Mouse (Mus musculus): ENCODE data around the gene Cdk19.
"Not testable (repeated sequence)": the region's sequence is repeated elsewhere in the genome, so short reads cannot be mapped to it uniquely, and the experiment has no call there.

The Cdk19 gene

DNA sequence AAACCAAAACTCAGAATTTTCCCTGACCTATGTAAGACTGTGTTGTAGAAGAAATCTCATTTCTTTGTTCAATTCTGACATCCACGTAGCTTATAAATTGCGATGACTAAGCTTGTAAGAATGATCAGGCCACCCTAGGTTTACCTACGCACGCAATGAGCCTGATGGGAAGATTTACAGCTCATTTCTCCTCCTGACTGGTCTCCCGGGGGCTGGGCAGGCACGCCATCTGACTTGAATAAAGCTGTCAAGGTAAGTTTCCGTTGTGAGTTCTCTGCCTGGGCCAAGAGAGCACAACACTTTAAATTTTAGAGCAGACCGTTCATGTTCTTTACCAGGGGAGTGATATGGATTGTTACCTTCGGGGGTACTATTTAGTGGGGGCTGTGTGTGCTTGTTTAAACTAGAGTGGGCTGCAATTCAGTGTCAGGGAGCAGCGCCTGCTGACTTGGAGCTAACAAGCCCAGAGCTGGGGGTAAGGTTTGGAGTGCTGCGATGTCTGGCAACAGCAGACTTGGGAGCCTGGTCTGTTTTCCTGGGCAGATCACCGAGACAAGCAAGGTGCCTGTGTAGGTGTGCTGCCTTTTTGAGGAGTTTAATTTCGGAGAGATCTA lies at the start of gene Cdk19:
TSS of gene Cdk19 (plus strand) at position 214 of the 614 bp plus-strand sequence.
- no peak for DNase-seq (ENCODE audit: low read depth, low spot score)

DNA sequence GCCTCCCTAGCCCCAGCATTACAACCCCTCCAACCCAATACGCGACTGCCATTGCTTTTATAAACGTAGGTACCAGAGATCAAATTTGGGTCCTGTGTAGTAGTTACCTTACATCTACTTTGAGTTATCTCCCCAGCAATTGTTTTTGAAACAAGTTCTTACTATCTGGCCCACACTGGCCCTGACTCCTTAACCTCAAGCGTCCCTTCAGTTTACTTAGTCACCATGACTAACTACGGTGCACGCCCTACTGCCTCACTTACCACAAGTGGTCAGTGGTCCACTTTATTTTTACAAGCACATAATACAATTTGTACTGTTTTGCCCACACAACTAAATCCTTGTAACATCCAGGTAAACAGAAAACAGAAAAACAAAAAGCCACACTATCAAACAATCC lies 46.7 kb upstream of the Cdk19 start:
- DNase-seq (ENCODE audit: low read depth, low spot score), result no peak

DNA sequence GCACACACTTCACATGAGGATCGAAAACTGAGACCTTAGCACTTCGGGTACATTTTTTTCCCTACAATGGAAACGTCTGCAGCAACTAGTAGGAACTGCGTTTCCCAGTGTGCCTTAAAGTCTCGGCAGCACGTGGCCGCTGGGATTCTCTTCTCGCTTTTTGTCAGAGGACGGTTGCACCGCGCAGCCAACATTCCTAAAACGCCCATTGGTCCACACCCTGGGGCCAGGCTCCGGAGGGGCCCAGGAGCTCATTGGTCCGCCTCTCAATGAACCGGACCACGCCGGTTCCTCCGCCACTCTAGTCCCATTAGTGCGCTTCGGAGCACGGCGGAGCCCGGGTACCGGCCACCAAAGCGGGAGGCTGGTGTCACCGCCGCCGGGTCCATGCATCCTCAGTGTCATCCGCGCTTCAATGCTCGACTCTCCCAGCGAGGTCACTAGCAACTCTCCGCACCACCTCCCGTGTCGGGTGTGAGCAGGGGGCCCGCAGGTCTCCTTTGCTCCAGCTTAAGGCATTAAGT lies 38.7 kb upstream of the Cdk19 start:
- DNase-seq (ENCODE audit: low read depth, low spot score), result no peak

DNA sequence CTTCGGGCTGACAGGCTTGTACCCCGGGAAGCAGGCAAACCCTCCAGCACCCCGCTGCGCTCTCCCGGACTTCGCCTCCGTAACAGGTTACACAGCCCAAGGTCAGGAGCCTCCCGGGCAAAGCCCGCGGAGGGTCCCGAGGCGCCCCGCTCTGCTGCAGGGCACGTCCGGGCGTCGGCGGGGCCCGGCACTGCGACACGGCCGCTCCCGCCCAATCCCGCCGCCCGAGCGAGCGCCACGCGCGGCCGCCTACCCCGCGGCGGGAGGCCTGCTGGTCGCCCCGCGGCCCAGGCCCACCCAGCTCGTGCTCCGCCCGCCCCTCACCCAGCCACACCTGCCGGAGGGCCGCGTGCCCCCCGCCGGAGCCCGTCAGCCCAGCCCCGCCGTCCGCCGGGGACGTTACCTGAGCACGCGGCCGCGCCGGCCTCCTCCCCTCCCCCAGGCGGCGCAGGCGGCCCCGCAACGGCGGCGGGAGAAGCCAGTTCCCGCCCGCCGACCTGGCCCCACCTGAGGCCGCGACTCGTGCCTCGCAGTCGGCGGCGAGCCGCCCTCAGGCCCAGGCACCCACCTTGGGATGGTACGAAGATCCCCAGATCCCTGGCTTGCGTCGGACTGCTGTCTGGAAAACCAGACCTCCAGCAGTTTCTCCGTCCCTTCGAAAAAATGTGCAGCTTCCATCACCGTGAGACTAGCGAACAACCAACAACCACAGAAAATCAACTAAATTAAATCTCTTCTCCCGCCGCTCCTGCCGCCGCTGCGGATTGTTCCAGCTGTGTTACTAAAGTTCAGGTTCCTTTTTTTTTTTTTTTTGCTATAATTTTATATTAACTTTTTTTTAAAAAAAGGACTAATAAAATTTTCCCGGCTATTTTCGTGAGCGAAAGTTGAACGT lies 37.9 kb upstream of the Cdk19 start:
- not testable (repeated sequence) for DNase-seq (ENCODE audit: low read depth, low spot score)

DNA sequence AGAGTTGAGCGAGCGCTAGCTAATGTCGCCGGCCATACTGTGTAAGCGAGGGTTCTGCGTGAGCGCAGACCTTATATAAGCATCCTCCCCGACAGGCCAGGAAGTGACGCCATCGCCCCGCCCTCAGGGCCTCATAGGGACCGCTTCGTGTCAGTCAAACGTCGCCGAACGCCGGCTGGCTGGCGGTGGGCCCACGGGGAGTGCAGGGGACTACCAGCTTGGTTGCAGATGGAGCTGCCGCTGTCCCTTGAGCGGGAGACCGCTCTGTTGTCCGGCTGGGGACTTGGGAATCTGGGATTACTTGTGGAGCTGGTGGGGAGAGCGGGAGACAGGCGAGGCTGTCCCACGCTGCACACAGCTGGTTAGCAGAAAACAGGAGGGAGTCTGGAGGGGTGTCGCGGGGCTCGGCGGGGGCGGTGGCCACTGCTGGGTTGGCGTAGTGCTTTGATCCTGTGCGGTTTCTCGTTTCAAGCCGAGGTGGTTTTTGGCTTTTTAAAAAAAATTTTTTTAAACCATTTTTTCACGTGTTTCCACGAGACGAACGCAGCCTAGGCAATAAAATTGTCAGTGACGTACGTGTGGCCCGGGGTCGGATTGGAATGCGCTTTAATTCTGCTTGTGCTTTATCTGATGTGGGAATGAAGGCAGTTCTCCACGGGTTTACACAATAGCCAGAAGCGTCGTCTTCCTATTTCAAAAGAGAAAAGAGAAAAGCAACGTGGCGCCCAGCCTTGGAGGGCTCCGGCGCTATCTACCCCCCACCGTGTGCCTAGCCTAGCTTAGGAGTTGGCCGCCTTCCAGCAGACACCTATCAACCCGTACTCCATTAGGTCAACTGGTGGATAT lies 37.0 kb upstream of the Cdk19 start, which contains the start of gene Amd1:
TSS of gene Amd1 (minus strand) at position 47 of the 846 bp plus-strand sequence.
- peak; percentile 99 for DNase-seq (ENCODE audit: low read depth, low spot score)

DNA sequence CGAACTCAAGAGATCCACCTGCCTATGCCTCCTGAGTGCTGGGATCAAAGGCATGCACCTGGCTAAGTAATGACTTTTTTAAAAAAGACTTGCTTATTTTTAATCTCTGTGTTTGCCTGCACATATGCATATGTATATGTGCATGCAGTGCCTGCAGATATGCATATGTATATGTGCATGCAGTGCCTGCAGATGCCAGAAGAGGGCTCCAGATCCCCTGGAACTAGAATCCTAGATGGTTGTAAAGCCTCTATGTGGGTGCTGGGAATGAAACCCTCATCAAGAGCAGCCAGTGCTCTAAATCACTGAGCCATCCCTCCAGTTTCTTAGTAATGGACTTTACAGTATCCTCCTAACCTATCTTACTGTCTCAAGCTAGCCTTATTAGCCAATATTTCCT lies 33.4 kb upstream of the Cdk19 start:
- no peak for DNase-seq (ENCODE audit: low read depth, low spot score)

DNA sequence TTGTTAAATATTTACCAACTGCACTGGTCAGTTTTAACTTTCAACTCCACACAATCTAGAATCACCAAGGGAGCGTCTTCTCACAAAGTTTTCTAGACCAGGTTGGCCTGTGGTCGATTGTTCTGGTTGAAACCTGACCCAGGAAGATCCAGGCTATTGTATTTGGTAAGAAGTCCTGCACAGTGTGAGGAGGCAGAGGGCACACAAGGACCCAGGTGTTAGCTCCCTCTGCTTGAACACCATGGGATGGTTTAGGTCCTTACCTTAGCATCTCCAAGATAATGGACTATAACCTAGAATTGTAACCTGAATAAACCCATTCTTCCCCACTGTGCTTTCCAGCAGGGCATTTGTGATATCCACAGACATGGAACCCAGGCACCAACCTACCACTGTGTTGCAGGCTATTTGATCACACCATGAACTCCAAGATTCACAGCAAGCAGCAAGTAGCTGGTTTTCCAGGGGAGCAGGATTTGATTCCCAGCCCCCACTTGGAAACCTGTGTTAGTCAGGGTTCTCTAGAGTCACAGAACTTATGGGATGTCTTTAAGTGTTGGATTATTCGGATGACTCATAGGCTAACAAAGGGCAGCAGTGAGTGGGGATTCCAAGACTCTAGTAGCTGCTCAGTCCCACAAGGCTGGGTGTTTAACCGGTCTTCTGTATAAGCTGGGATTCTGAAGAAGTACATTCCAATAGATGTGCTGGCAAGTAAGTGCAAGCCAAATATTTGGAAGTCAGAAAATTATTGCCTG lies 31.4 kb upstream of the Cdk19 start:
- no peak for DNase-seq (ENCODE audit: low read depth, low spot score)

DNA sequence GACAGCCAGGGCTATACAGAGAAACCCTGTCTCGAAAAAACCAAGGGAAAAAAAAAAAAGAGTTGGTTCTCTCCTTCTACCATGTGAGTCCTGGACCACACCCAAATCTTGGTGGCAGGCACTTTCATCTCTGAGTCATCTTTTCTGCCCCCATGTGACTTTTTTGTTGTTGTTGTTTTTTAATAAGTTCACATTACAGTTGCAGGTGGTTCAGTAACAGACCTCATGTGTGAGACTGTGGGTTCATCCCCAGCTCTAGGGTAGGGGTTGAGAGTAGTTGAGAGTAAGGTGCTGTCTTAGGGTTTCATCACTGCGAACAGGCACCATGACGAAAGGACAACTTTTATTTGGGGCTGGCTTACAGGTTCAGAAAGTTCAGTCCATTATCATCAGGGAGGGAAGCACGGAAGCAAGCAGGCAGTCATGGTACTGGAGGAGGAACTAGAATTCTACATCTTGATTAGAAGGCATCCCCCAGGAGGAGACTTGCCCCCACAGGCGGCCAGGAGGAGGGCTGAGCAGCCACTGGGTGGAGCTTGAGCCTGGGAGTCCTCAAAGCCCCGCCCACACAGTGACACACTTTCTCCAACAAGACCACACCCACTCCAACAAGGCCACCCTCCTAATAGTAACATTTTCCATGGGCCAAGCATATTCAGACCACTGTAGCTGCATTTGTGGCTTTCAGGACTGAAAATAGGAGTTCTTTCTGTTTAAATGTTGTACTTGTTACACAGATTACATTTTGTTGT lies 29.3 kb upstream of the Cdk19 start:
- DNase-seq (ENCODE audit: low read depth, low spot score), result no peak

DNA sequence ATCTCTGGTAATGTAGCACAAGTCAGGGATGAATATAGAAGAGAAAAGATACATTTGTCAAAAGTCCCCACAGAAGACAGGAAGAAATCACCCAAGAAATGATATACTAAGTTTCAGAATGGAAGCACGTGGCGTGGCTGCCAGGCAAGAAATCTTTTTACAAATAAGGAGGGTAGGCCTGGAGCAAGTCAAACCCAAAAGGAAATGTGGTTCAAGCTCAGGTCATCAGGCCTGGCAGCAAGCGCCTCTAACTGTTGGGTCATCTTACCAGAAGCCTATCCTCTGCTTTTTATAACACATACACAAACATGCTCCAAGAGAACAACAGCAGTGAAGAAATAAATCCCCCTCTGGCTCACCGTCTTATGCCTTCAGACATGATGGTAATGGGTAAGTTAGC lies 26.6 kb upstream of the Cdk19 start:
- DNase-seq (ENCODE audit: low read depth, low spot score), result no peak

DNA sequence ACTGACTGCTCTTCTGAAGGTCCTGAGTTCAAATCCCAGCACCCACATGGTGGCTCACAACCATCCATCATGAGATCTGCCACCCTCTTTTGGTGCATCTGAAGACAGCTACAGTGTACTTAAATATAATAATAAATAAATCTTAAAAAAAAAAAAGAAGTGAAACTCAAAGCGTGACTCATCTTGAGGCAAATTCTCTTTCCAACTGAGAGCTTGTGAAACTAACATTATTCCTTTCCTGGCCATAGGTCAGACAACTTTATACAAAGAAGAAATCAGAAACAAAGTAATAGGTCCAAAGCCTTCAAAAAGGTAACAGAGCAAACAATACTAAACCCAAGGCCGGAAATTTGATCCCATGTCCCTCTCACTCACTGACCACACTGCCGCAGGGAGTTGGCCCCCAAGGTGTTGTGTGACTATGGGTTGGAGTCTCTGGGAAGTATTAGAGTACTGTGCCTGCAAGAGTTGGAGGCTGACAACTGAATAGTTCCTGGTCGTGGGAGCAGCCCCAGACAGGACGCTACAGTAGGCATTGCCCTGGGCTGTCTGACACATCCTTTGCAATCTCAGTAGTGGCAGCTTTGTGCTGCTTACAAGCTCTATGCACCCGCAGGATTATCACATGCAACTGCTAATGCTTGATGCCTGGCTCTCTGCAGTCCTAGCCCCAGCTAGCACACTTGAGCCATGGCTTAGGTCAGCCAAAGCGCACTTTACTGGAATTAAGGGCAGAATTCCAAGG lies 22.4 kb upstream of the Cdk19 start:
- DNase-seq (ENCODE audit: low read depth, low spot score), result no peak

DNA sequence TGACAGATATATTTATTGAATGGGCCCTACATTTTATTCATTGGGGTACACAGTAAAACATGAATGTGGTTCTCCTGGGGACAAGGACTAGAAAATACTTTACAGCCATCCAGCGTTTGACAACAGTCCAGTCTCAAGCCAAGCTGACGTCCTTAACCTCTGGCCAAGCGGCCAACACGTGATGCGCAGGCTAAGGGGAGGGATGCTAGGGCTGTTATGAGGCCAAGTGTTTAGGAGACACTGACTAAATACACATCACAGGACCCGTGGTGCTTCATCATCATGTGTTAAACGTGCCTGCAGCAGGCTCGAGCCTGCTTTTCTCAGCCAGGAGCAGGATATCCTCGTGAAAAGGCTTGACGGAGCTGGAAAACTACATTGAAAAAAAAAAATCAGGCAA lies 19.1 kb upstream of the Cdk19 start:
- no peak for DNase-seq (ENCODE audit: low read depth, low spot score)

DNA sequence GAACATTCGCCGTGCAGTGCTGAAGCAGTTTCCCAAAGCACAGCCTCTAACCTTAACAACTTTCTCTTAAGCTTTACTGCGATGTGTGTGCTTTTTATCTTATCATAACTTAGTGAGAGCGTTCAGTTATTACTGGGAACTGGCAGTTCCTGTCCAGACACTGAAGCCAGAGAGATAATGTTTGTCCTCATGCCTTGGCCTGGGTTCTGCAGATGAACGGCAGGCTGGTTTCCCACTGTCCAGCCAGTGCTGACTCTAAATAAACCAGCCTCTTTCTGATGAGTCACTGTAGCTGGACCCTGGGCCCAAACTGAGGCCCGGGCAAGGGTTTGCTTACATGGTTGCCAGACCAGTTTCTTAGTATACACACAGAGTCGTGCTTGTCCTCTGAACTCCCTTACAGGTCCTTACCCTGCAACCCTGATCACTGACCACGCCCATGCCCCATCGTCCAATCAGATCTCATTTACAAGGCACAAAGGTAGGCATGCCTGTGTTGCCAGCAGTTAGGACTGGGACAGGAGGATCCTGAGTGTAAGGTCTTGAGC lies 11.3 kb upstream of the Cdk19 start:
- no peak for DNase-seq (ENCODE audit: low read depth, low spot score)

DNA sequence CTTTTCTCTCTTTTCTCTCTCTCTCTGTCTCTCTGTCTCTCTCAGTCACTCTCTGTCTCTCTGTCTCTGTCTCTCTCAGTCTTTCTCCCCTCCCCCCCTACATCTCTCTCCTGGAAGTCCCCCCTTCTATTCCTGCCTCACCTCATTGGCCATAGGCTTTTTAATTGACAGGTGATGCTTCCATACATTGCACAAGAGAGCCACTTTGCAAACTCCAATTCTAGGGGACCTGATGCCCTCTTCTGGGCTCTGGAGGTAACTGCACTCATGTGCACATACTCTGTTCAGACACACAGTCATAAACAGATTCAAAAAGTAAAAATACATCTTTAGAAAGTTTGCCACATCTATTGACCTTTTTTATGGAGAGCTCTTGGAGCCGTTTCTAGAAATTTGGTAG lies 9.1 kb upstream of the Cdk19 start:
- DNase-seq (ENCODE audit: low read depth, low spot score), result no peak

DNA sequence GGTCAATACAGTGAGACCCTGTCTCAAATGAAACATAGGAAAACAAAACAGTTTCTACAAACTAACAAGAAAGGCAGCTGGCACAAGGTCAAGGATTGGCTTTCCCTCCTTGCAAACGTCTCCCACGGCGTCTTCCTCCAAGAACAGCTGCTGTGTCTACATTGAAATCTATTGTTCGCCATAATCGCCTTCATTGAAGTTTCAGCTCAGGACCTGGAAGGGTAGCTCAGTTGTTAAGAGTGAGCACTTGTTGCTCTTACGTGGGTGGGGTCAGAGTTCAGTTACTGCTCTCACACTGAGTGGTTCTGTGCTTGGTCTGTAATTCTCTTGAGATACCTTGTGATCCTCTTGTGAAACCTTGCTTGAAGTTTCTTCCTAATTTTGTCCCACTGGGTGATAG lies 6.5 kb upstream of the Cdk19 start:
- no peak for DNase-seq (ENCODE audit: low read depth, low spot score)

DNA sequence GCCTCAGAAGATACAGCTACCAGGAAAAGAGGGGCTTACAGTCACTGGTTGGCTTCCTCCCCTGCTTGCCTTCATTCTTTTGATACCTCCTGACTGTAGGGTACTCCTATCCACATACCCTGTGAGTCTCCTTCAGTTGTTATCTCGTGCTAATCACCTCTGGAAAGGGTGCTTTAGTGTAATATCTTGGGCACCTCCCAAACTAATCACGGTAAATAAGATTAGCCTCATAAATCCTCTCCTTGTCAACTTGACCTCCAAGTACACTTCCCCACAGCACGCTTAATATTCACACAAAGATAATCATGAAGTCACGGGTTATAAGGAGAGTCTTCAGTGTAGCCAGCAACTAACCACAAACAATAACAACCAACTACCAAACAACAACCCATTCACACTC lies 2.7 kb downstream of the Cdk19 start:
- peak; percentile 74 for DNase-seq (ENCODE audit: low read depth, low spot score)

DNA sequence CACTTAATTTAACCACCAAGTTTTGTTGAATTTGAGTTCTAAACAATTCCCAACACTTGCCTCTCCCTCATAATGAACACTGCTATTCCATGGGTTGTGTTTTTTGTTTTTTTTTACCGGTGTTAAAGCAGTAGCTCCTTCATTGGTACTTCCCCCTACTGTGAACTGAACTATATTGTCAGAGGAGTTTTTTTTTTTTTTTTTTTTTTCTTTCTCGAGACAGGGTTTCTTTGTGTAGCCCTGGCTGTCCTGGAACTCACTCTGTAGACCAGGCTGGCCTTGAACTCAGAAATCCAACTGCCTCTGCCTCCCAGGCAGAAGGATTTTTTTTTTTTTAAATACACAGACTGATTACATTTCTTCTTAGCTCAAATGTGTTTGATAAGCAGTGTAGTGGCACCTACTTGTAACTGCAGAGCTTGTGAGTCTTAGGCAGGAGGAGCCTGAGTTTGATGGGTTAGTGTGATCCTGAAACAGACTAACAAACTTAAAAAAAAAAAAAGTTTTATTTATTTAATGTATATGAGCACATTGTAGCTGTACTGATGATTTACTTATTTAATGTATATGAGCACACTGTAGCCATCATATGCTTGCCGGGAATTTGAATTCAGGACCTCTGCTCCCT lies 7.5 kb downstream of the Cdk19 start:
- DNase-seq (ENCODE audit: low read depth, low spot score), result no peak

DNA sequence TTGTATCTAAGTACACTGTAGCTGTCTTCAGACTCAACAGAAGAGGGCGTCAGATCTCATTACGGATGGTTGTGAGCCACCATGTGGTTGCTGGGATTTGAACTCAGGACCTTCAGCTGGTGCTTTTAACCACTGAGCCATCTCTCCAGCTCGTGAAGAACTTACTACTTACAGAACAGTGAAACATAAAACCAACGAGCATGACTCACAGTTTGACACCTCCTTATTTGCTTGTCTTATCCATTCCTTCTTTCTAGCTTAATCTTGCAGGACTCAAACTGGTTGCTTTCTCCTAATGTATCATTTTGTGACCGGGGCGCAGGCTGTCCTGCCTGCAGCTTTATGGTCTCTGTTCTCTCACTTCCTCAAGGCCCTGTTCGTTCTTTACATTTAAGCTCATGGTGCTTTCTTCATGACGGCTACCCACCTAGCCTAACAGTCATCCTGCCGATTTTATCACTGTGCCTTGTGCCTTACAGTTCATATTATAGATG lies 8.1 kb downstream of the Cdk19 start:
- DNase-seq (ENCODE audit: low read depth, low spot score), result no peak

DNA sequence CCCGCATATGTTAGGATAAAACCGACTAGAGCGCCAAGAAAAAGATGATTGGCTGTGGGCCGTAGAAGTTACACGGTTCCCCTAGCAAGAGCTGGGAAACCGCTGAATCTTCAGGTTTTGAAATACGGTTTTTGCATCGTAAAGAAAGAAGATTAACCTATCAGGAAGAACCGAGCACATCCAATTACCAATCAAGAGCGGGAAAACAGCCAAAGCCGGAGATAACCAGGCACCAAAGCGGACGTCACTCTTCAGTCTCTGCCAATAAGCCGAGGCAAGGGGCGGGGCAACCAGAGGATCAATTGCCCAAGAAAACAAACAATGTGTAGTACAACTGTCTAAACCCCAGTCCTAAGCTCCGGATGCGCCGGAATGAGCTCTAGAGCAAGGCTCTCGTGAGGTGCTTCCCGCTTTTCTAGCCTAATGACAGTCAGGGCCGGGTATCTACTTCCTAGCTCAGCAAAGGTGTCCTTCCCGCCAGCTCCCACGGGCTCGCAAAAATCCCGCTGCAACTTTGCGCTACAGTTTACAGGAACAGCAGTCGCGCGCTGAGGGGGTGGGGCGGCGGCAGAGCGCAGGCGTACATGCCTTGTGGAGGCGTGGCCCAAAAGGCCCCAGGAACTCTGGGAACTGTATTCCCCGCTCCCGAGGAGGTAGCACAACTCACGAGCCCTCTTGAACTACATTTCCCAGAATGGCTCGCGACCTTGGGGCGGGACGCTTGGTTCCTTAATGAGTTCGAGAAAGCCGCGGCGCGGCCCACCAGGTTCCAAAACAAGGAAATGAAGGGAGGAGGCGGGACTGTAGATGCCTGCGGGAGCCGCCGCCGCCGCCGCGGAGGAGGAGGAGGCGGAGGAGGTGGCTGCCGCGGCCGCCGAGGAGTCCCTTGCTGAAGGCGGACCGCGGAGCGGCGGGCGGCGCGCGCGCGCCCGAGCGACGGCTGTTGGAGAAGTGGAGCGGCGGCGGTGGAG lies 9.5 kb downstream of the Cdk19 start:
- DNase-seq (ENCODE audit: low read depth, low spot score), result peak; percentile 97

Measured in retina, adult 2 months (tissue).